Mouse (Mus musculus) subcutaneous adipose tissue, adult 2 months (tissue): ENCODE measurements around the gene Klf1. TPM values are rescaled to one million over a fixed set of nuclear protein-coding genes. Genes with fewer than 3 reads are reported as not detected.

Source experiments
- polyA plus RNA-seq: library from polyadenylated mRNA; depleted of rRNA; stranded (reverse); fragments of >200 nt; gene quantifications from 2 replicates; pipeline ENCODE4 v1.2.3, GENCODE M21; 2012; ENCODE audit warnings: low replicate concordance; rRNA removed

Gene Klf1
- 0.22 and 0.30 TPM in 2 replicates for polyA plus RNA-seq

DNA sequence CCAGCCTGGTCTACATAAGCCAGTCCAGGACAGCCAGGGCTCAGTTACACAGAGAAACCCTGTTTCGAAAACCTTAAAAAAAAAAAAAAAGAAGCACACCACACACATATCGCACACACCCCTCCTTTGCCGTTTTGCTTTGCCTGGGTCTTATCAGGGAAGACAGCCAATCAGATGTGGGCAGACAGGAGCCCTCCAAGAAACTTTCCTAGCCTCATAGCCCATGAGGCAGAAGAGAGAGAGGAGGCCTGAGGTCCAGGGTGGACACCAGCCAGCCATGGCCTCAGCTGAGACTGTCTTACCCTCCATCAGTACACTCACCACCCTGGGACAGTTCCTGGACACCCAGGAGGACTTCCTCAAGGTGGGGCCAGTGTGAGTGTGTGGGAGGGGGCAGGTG is at the start of gene Klf1:
Gene Klf1 (plus strand): TSS at position 177 of the 400 bp plus-strand sequence.

DNA sequence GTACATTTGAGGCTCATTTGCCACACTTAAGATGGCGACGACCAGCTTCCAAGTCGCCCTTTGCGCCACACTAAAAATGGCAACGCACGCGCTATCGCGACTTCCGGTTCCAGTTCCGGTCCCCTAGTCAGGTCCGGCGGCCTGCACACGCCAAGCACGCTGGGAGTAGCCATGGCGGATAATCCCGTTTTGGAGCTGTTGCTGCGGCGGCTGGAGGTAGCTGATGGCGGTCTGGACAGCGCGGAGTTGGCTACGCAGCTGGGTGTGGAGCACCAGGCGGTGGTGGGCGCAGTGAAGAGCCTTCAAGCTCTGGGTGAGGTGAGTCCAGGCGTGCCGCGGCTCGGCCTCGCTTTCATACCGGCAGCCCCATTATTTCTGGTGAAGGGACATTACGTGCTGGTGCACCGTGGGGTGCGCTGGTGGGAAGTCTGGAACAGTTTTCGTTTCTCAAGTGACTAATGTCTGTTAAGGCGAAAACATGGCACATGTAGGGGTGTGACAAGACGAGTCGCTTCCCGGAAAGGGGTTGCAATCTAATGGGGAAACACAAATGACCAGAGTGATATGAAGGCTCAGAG is 44.8 kb upstream of the Klf1 start, which contains the start of gene Farsa:
Gene Farsa (plus strand): TSS at position 126 of the 578 bp plus-strand sequence.

DNA sequence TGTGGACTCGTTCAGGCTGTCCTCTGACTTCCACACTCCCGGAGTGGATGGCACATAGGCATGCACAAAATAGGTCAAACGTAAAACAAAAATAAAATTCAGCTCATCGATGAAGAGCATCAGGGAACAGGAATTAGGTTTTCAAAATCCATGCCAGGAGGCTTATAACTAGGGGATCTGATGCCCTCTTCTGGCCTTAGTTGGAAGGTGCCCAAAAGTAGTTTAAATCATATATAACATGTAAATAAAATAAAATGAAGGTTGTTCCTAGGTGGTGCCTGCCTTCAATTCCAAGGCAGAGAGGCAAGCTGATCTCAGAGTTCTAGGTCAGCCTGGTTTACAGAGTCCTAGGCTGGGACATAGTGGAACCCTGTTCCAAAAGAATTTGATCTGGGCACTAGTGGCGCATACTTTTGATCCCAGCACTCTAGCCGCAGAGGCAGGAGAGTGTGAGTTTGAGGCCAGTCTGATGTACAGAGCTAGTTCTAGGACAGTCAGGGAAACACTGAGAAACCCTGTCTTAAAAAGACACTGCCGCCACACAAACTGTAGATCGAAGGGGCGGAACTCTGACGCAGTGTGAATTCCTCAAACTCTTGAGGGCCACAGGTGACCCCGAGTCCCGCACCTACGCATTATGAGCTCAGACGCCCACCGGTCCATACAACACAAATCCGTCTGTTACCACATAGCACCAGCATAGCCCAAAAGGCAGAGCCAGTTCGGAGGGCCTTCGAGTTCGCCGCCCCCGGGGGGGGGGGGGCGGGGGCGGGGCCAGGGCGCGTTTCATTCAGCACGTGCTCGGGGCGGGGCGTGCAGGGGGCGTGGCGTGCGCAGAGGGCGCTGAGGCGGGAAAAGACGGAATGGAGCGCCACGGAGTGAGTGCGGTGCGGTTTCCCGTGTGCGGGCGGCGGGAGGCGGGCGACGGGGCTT is 30.1 kb upstream of the Klf1 start, which contains the start of gene Syce2:
Gene Syce2 (plus strand): TSS at position 736 of the 933 bp plus-strand sequence.

DNA sequence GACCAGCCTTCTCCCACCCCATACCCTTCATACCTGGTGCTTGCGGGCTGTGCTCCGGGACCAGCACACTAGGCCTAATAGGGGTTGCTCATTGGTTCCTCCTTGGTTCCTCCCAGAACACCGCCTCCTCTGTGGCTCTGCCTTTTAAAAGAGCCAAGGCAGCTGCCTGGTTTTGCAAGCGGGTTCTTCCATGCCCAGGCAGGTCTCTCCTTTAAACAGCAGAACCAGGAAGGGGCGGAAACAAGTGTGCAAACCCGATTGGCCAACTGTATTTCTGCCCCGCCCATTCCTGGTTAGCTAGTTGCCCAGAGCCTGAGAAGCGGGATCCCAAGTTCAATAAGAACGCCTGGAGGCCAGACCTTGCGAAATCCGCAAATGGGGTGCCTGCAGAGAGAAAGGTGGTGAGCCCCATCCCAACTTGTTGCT is 8.0 kb upstream of the Klf1 start, which contains the start of gene Gcdh:
Gene Gcdh (minus strand): TSS at position 213 of the 426 bp plus-strand sequence.

DNA sequence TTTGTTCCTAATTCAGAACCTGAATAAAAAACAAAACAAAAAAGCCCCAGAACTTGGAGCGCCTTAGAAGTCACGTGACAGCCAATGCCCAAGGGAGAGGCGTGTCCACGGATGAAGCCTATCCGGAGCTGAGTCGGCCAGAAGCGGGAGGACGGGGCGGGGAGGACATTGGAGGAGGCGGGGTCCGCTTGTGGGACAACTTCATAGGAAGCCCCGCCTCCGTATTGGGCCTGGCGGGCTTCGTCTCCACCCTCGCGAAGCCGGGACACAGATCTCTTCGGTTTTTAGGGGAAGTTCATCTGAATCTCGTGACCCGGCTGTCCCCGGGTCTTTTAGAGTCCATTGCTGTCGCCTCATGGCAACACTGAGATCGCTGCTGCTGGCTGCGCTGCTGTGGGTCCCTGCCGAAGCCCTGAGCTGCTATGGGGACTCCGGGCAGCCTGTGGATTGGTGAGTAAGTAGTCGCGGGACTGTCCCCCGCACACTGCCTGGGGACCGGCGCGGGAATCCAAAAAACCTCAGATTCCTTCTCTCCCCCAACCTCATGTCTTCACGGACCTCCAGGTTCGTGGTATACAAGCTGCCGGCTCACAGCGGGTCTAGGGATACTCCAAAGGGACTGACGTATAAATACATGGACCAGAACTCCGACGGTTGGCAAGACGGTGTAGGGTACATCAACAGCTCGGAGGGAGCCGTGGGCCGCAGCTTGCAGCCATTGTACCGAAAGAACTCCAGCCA is 6.9 kb downstream of the Klf1 start, which contains the start of gene Dnase2a:
Gene Dnase2a (plus strand): TSS at position 140 of the 741 bp plus-strand sequence.

DNA sequence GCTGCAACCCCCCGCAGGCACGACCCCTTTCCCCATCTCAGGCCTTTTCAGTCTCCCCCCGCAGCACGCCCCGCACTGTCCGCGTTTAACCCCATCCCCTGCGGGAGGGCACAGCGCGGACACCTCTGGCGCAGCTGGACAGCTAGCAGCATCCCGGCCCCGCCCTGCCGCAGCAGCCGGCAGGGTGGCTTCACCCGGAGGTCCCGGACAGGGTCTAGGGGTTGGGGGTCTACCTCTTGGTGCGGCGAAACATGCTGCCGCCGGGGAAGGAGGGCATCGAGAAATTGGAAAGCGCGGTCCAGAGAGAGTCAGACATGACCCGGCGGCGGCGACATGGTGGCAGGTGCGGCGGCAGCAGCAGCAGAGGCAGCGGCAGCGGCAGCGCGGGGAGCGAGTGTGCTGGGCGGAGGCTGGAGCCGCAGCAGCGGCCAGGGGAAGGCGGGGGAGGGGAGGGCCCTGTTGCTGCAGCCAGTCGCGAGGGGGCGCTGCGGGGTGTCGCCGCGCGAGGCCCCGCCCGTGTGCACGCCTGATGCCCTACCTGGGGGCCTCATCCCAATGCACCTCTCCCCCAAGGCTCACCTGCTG is 35.3 kb downstream of the Klf1 start, which contains the start of gene Mast1:
Gene Mast1 (minus strand): TSS at position 398 of the 585 bp plus-strand sequence.

DNA sequence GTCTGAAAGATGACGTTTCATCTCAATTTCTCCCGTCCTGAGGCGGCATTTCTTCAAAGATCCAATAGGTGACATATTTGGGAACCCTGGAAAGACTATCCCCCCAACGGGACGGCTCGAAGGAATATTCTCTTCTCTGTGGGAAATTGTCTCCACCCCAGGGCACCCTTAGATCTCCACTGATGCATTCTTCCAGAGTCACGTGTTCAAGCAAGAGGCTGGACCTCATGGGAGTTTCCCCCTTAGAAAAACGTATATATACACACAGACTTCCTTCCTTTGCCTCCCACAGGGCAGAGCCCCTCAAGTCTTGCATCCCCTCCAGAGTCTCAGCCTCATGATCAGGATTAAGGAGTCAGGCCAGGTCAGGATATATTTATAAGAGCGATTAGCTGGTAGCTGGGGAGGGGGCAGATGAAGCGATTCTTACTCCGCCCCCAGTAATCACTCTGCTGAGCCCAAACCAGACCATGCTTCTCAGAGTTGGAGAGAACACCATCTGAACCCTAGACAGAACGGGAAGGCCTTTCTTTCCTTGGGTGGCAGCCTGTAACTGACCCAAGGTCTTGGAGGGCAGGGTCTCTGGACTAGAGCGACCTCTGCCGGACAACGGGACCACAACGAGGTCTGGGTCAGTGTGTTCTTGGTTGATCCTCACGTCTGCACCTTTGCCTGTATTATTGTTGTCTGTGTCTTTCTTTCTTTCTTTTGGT is 45.0 kb downstream of the Klf1 start, which contains the start of gene Rtbdn:
Gene Rtbdn (plus strand): TSS at position 464 of the 713 bp plus-strand sequence.

Other genes starting within 250 kb of the Klf1 start
- 10.9 and 23.8 TPM in 2 replicates for gene Ier2, start 239.1 kb upstream of the Klf1 start, polyA plus RNA-seq
- 72.4 and 132 TPM in 2 replicates for gene Trmt1, start 215.6 kb upstream of the Klf1 start, polyA plus RNA-seq
- 73.3 and 129 TPM in 2 replicates for gene Nacc1, start 214.1 kb upstream of the Klf1 start, polyA plus RNA-seq
- gene Lyl1, start 200.5 kb upstream of the Klf1 start, polyA plus RNA-seq: 13.9 and 16.3 TPM in 2 replicates
- gene G430095P16Rik, start 178.9 kb upstream of the Klf1 start, polyA plus RNA-seq: 0.86 and 1.6 TPM in 2 replicates
- gene Nfix, start 101.6 kb upstream of the Klf1 start, polyA plus RNA-seq: 59.3 and 122 TPM in 2 replicates
- 4.0 TPM in 2 replicates for gene Dand5, start 79.1 kb upstream of the Klf1 start, polyA plus RNA-seq
- 10.2 and 33.6 TPM in 2 replicates for gene Gadd45gip1, start 70.4 kb upstream of the Klf1 start, polyA plus RNA-seq
- 104 and 105 TPM in 2 replicates for gene Rad23a, start 61.3 kb upstream of the Klf1 start, polyA plus RNA-seq
- gene Calr, start 55.0 kb upstream of the Klf1 start, polyA plus RNA-seq: 216 and 341 TPM in 2 replicates
- 43.3 and 77.7 TPM in 2 replicates for gene Farsa, start 44.9 kb upstream of the Klf1 start, polyA plus RNA-seq
- gene Syce2, start 29.8 kb upstream of the Klf1 start, polyA plus RNA-seq: 1.1 and 2.7 TPM in 2 replicates
- 87.4 and 112 TPM in 2 replicates for gene Gcdh, start 8.0 kb upstream of the Klf1 start, polyA plus RNA-seq
- 29.4 and 31.5 TPM in 2 replicates for gene Dnase2a, start 6.6 kb downstream of the Klf1 start, polyA plus RNA-seq
- 0.03 and 0.10 TPM in 2 replicates for gene Mast1, start 35.4 kb downstream of the Klf1 start, polyA plus RNA-seq
- not detected in 2 replicates for gene Rtbdn, start 45.1 kb downstream of the Klf1 start, polyA plus RNA-seq
- gene Gm49661, start 67.5 kb downstream of the Klf1 start, polyA plus RNA-seq: not detected in 2 replicates
- 246 and 252 TPM in 2 replicates for gene Prdx2, start 67.7 kb downstream of the Klf1 start, polyA plus RNA-seq
- gene Rnaseh2a, start 67.8 kb downstream of the Klf1 start, polyA plus RNA-seq: 38.6 and 47.8 TPM in 2 replicates
- gene Junb, start 76.8 kb downstream of the Klf1 start, polyA plus RNA-seq: 35.0 and 39.1 TPM in 2 replicates
- gene Hook2, start 88.7 kb downstream of the Klf1 start, polyA plus RNA-seq: 2.5 and 10.6 TPM in 2 replicates
- not detected in 2 replicates for gene Best2, start 112.6 kb downstream of the Klf1 start, polyA plus RNA-seq
- gene Asna1, start 123.4 kb downstream of the Klf1 start, polyA plus RNA-seq: 184 and 205 TPM in 2 replicates
- 61.2 and 143 TPM in 2 replicates for gene Trir, start 124.9 kb downstream of the Klf1 start, polyA plus RNA-seq
- 74.9 and 104 TPM in 2 replicates for gene Tnpo2, start 135.0 kb downstream of the Klf1 start, polyA plus RNA-seq
- 36.0 and 48.0 TPM in 2 replicates for gene Fbxw9, start 158.1 kb downstream of the Klf1 start, polyA plus RNA-seq
- 0.85 TPM in 1 of 2 replicates, not detected in the other for gene Gm5741, start 166.1 kb downstream of the Klf1 start, polyA plus RNA-seq
- 31.5 and 54.1 TPM in 2 replicates for gene Dhps, start 169.8 kb downstream of the Klf1 start, polyA plus RNA-seq
- 156 and 164 TPM in 2 replicates for gene Wdr83os, start 178.8 kb downstream of the Klf1 start, polyA plus RNA-seq
- 33.8 and 37.5 TPM in 2 replicates for gene Wdr83, start 179.4 kb downstream of the Klf1 start, polyA plus RNA-seq
- 98.6 and 103 TPM in 2 replicates for gene Man2b1, start 181.3 kb downstream of the Klf1 start, polyA plus RNA-seq
- gene Zfp791, start 221.2 kb downstream of the Klf1 start, polyA plus RNA-seq: 0.86 and 1.5 TPM in 2 replicates
- not detected in 2 replicates for gene Cks1brt, start 250.0 kb downstream of the Klf1 start, polyA plus RNA-seq